Mouse (Mus musculus) retina, embryonic 14.5 days (tissue): ENCODE data around the gene Tnf.
A peak's percentile ranks its signal among the peaks of the same experiment; 100 is the strongest.

Experiments
- DNase-seq: peaks from one replicate; pipeline ENCODE4 v3.0.0-alpha.2; 2015; ENCODE audit warnings: low spot score

The Tnf gene

GRCm38 (mm10) chr17:35198946-35199345 lies 2.9 kb downstream of the Tnf start:
- DNase-seq: no peak

- DNase-seq: no peak
These were observed 3.8 kb downstream of the Tnf start for GRCm38 (mm10) chr17:35198029-35198428.

DNA sequence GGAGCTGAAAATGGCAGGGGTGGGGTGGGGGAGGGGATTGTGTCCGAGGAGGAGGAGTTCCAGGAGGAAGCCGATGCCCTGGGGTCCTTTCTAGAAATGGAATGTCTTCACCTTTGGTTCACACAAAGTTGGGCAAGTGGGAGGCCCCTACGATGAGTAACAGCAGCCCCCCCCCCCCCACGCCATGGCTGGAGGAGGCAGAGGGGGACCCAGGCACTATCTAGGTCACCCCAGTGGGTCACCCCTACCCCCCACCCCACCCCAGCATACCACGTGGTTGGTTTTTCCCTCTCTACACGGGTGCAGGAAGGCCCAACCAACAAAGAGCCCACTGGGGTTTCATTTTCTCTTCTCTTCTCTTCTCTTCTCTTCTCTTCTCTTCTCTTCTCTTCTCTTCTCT lies 4.7 kb downstream of the Tnf start:
- DNase-seq: no peak

GRCm38 (mm10) chr17:35196321-35196641 lies 5.5 kb downstream of the Tnf start:
- no peak for DNase-seq

DNA sequence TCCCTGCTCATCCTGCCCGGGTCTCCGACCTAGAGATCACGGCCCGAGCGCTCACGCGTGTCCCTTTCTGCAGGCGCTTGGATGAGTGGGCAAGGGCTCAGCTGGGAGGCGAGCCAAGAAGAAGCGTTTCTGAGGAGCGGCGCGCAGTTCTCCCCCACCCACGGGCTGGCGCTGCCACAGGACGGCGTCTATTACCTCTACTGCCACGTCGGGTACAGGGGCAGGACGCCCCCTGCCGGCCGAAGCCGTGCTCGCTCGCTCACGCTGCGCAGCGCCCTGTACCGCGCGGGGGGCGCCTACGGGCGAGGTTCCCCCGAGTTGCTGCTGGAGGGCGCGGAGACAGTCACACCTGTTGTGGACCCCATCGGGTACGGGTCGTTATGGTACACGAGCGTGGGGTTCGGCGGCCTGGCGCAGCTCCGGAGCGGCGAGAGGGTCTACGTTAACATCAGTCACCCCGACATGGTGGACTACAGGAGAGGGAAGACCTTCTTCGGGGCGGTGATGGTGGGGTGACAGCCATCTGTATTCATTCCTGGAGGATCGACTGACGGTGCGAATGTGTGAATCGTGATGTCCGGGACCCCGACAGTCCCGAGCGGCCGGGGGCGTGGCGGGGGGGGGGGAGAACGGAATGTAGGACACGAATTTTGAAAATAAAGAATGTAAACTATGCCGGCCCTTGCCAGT lies 6.0 kb downstream of the Tnf start:
- peak; percentile 93 for DNase-seq

GRCm38 (mm10) chr17:35194844-35195630 lies 6.8 kb downstream of the Tnf start:
- DNase-seq: no peak

DNA sequence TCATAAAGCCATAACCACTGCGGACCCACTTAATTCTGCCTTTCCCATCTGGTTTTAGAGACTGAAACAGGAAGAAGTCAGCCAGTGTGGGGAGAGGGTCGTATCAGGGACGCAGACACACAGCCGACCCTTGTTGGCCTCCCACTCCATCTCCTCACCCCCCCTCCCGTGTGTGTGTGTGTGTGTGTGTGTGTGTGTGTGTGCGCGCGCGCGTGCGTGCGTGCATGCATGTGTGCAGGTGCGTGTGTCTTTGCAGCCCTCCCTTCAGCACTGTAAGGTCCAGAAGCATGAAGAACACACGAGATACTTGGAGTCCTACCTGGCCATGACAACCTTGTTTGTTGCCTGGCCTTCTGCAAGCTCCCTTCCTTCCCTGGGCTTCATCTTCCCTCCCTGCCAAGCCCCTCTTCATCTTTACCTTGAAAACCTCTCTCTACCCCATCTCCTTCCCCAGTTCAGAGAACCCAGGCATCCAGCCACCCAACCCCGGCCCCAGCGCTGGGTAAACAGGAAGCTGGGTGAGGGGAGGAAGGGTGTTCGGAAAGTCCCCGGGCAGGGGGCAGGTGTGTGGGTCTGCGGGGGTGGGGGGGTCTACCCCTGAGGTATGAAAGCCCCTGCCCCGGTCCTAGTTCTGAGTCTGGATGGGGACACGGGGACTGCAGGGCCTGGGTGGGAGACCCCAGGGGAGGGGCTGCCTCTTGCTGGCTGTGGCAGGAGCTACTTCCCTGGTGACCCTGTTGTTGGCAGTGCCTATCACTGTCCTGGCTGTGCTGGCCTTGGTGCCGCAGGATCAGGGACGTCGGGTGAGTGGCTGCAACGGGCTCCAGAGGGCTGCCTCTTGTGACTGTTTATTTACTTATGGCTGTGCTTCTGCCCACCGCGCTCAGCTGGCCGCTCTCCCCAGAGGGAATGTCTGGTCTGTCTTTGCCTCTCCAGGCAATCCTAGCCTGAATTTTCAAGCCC lies 7.6 kb downstream of the Tnf start, which contains the start of gene Ltb:
Gene Ltb, plus strand, starts transcription at position 559 of the 963 bp plus-strand sequence.
- DNase-seq: no peak

DNA sequence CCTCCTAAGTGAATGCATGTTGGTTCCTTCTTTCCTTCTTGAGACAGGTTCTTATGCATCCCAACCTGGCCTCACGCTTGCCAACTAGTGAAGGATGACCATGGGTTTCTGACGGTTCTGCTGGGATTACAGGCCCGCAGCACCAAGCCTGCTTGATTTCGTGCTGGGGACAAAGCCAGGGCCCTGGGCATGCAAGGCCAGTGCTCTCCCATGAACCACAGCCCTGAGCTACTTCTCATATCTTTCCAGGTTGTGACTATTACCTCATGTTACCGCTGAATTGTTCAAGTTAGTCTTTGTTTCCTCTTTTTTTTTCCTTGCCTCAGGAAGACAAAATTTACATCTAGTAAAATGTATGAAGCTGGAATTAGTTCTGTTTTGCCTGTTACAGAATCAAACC lies 8.9 kb downstream of the Tnf start:
- DNase-seq: no peak

- DNase-seq: no peak
These were observed 10.1 kb downstream of the Tnf start for GRCm38 (mm10) chr17:35191723-35192122.

GRCm38 (mm10) chr17:35190096-35190495 lies 11.7 kb downstream of the Tnf start:
- DNase-seq: no peak

- DNase-seq: no peak
These were observed 12.6 kb downstream of the Tnf start for GRCm38 (mm10) chr17:35189186-35189585.

GRCm38 (mm10) chr17:35187959-35188610 lies 13.7 kb downstream of the Tnf start, which contains the start of gene Lst1:
Lst1 (minus strand) TSS chr17:35188439.
- no peak for DNase-seq

- no peak for DNase-seq
These were observed 14.5 kb downstream of the Tnf start for GRCm38 (mm10) chr17:35187345-35187744.

DNA sequence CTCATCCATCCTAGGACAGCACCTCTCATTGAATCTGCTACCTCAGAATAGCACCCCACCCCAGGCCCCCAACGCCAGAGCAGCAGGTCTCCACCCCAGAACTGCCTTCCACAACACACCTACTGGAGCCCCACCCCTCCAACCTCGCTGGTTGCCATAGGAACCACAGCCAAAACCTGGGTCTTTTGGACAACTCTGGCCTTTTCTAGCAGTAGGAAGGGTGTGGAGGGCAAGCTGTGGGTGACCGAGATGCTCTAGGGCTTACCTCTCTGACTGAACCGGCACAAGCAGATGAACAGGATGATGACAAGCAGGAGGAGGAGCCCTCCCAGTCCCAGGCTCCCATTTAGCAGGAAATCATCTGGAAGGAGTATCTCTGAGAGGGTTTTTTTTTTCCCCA lies 15.1 kb downstream of the Tnf start:
- peak; percentile 40 for DNase-seq

- DNase-seq: peak; percentile 73
These were observed 15.9 kb downstream of the Tnf start for GRCm38 (mm10) chr17:35185639-35186611.

DNA sequence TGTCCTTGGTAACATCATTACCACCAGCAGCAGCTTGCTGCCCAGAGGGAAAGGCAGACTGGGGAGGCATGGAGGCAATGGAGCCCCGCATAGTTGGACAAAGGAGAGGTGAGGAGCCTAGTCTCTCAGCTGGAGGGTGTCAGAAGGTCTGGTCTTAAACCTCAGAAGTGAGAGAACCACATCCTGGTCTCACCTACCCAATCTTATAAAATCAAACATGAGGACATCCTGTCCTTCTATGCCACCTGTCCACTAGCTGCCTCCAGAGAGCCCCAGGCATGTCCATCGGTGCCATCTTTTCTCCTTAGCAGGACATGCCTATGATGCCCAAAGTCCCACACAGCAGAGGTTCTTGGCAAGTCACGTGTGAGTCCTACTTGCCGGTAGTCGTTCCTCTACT lies 21.7 kb downstream of the Tnf start:
- DNase-seq: no peak

DNA sequence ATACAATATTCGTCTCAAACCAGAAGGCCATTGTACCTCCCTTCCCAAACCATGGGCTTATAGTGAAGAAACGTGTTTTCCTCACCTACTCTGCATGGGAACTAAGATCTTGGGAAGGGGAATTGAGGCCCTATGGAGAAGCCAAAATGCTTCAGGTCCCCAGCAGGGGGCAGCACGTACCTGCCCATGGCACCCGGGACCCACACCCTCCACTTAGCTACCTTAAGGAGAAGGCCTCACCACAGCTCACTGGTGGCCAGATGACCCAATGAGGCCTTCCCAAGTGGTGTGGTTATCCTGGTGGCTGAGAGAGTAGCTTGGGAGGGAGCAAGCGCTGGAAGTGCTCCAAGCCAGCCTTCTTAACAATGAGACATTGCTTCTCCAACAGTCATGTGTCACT lies 23.3 kb downstream of the Tnf start:
- peak; percentile 87 for DNase-seq

DNA sequence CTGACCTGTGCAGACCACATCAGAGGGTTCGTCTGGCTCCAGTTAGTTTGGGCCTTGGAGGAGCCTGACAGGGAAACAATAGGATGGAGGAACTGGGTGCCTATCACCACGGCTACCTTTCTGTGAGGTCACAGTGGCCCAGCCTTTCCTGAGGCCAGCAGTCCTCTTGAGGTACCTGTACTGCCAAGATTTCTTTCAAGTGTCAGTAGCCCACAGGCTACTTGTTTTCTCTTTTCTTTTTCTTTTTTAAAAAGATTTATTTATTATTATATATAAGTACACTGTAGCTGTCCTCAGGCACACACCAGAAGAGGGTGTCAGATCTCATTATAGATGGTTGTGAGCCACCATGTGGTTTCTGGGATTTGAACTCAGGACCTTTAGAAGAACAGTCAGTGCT lies 25.8 kb downstream of the Tnf start, which contains the start of gene Aif1:
Gene Aif1, minus strand, starts transcription at position 101 of the 400 bp plus-strand sequence.
- DNase-seq: no peak

DNA sequence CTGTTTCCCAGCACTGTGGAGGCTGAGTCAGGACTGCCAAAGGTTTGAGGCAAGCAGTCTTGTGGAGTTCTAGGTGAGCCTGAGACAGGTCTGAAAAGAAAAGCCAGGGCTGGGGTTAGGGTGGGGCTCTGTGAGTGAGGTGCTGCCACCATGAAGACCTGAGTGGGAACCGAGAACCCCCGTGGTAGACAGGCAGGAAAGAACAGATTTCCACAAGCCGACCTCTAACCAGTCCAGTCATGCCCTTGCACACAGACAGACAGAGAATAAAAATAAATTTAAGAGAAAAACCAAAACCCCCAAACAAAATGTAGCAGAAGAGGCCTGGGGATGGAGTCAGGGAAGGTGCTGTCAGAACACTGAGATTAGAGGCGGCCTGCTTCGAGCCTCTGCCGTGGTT lies 26.4 kb downstream of the Tnf start:
- no peak for DNase-seq

DNA sequence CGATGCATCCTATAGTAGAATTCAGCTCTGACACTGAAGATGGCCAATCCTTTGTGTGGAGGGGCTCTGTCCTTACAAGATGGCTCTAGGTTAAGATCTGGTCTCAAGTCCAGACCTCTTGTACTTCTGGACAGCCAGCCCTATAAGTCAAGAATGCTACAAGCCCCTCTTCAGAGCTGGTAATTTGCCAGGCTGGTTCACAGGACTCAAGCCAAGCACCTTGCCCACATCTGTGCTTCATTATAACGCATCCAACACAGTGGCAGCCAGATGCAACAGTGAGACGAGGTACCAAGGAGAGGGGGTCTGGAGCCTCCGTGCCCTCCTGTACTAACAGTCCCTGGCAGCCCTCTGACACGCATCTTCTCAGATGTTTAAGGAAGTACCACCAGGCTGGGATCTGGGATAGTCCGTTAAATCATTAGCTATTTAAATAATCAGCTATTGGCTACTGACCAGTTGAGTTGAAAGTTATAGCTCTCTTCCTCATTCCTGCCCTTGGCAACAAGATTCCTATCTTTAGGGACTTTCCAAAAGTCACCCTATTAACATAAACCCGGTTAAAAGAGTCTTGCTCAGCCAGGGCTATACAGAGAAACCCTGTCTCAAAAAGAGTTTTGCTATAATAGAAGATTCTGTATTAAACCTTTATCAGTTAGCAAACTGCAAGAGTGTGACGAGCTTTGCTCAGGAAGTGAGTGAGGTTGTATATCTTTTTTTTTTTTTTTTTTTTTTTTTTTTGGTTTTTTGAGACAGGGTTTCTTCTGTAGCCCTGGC lies 27.4 kb downstream of the Tnf start:
- DNase-seq: no peak
